Mouse (Mus musculus): Measurements from ENCODE around the gene Hsd3b2. TPM values are rescaled to one million over a fixed set of nuclear protein-coding genes. Genes with fewer than 3 reads are reported as not detected.
"Not testable (repeated sequence)": the region's sequence is repeated elsewhere in the genome, so short reads cannot be mapped to it uniquely, and the experiment has no call there.

Gene Hsd3b2
- not detected in 2 replicates for polyA plus RNA-seq (2015; fragmentation: Nextera tagmentation; extraction: Ambion mirVana)

- Histone ChIP-seq H3K4me1 (ENCODE audit: control insufficient read depth, insufficient read depth, low read length) (no peaks in the 10 kb centered on the region), H3K36me3 (ENCODE audit: control insufficient read depth, insufficient read depth, low read length) (no peaks in the 10 kb centered on the region), H3K4me2 (ENCODE audit: low read length) (no peak within 1 kb of the TSS), H3K27ac (ENCODE audit: low read length) (no peak within 1 kb of the TSS), H3K9me3 (replicated peaks; ENCODE audit: control insufficient read depth, low read length, poor library complexity, severe bottlenecking) (no peaks in the 10 kb centered on the region), H3K4me3 (ENCODE audit: low read depth, low read length) (no peak within 1 kb of the TSS), H3K9ac (ENCODE audit: low read depth, low read length) (no peak within 1 kb of the TSS), H3K27me3 (ENCODE audit: control insufficient read depth, insufficient read depth, low read depth, low read length) (no peaks in the 10 kb centered on the region)
- no peak for ATAC-seq
- 76% methylated on average over 1 of the region's 1 CpGs for WGBS
Measured at GRCm38 (mm10) chr3:98724376-98724775, at the start of gene Hsd3b2. Gene Hsd3b2, minus strand, starts transcription at chr3:98724543.

GRCm38 (mm10) chr3:98764155-98764554 is 39.8 kb upstream of the Hsd3b2 start:
- ATAC-seq = no peak
- no peak overlapping the region for H3K27ac ChIP-seq (ENCODE audit: low read length)
- no peaks in the 10 kb centered on the region for H3K27me3 ChIP-seq (ENCODE audit: control insufficient read depth, insufficient read depth, low read depth, low read length)
- no peaks in the 10 kb centered on the region for H3K36me3 ChIP-seq (ENCODE audit: control insufficient read depth, insufficient read depth, low read length)
- no peak overlapping the region for H3K4me3 ChIP-seq (ENCODE audit: low read depth, low read length)
- no peaks in the 10 kb centered on the region for H3K4me1 ChIP-seq (ENCODE audit: control insufficient read depth, insufficient read depth, low read length)
- no peaks in the 10 kb centered on the region for H3K9me3 ChIP-seq (replicated peaks; ENCODE audit: control insufficient read depth, low read length, poor library complexity, severe bottlenecking)
- H3K4me2 ChIP-seq (ENCODE audit: low read length) = no peak overlapping the region
- no peak overlapping the region for H3K9ac ChIP-seq (ENCODE audit: low read depth, low read length)

- H3K4me3 ChIP-seq (ENCODE audit: low read depth, low read length) = no peak overlapping the region
- H3K4me2 ChIP-seq (ENCODE audit: low read length) = no peak overlapping the region
- WGBS = 87% methylated on average over 3 of the region's 3 CpGs
- H3K36me3 ChIP-seq (ENCODE audit: control insufficient read depth, insufficient read depth, low read length) = no peaks in the 10 kb centered on the region
- ATAC-seq = no peak
- no peaks in the 10 kb centered on the region for H3K9me3 ChIP-seq (replicated peaks; ENCODE audit: control insufficient read depth, low read length, poor library complexity, severe bottlenecking)
- no peak overlapping the region for H3K9ac ChIP-seq (ENCODE audit: low read depth, low read length)
- H3K27ac ChIP-seq (ENCODE audit: low read length) = no peak overlapping the region
- H3K4me1 ChIP-seq (ENCODE audit: control insufficient read depth, insufficient read depth, low read length) = no peaks in the 10 kb centered on the region
- no peaks in the 10 kb centered on the region for H3K27me3 ChIP-seq (ENCODE audit: control insufficient read depth, insufficient read depth, low read depth, low read length)
Measured at GRCm38 (mm10) chr3:98756836-98757235, 32.5 kb upstream of the Hsd3b2 start.

- Histone ChIP-seq H3K4me1 (ENCODE audit: control insufficient read depth, insufficient read depth, low read length) (no peaks in the 10 kb centered on the region), H3K9me3 (replicated peaks; ENCODE audit: control insufficient read depth, low read length, poor library complexity, severe bottlenecking) (no peaks in the 10 kb centered on the region), H3K4me3 (ENCODE audit: low read depth, low read length) (no peak overlapping the region), H3K27ac (ENCODE audit: low read length) (no peak overlapping the region), H3K27me3 (ENCODE audit: control insufficient read depth, insufficient read depth, low read depth, low read length) (no peaks in the 10 kb centered on the region), H3K4me2 (ENCODE audit: low read length) (no peak overlapping the region), H3K36me3 (ENCODE audit: control insufficient read depth, insufficient read depth, low read length) (no peaks in the 10 kb centered on the region), H3K9ac (ENCODE audit: low read depth, low read length) (no peak overlapping the region)
- WGBS = 81% methylated on average over 2 of the region's 2 CpGs
- no peak for ATAC-seq
Measured at GRCm38 (mm10) chr3:98752171-98752570, 27.8 kb upstream of the Hsd3b2 start.

GRCm38 (mm10) chr3:98741043-98741442 is 16.7 kb upstream of the Hsd3b2 start:
- H3K4me3 ChIP-seq (ENCODE audit: low read depth, low read length); H3K9ac ChIP-seq (ENCODE audit: low read depth, low read length); ATAC-seq; H3K36me3 ChIP-seq (ENCODE audit: control insufficient read depth, insufficient read depth, low read length); H3K4me1 ChIP-seq (ENCODE audit: control insufficient read depth, insufficient read depth, low read length); H3K9me3 ChIP-seq (replicated peaks; ENCODE audit: control insufficient read depth, low read length, poor library complexity, severe bottlenecking); H3K27me3 ChIP-seq (ENCODE audit: control insufficient read depth, insufficient read depth, low read depth, low read length); H3K27ac ChIP-seq (ENCODE audit: low read length); H3K4me2 ChIP-seq (ENCODE audit: low read length): not testable (repeated sequence)
- WGBS = 72% methylated on average over 1 of the region's 1 CpGs

- H3K9ac ChIP-seq (ENCODE audit: low read depth, low read length) = no peak overlapping the region
- no peaks in the 10 kb centered on the region for H3K27me3 ChIP-seq (ENCODE audit: control insufficient read depth, insufficient read depth, low read depth, low read length)
- H3K4me2 ChIP-seq (ENCODE audit: low read length) = no peak overlapping the region
- no peaks in the 10 kb centered on the region for H3K36me3 ChIP-seq (ENCODE audit: control insufficient read depth, insufficient read depth, low read length)
- ATAC-seq = no peak
- 42% methylated on average over 4 of the region's 4 CpGs for WGBS
- H3K4me3 ChIP-seq (ENCODE audit: low read depth, low read length) = no peak overlapping the region
- H3K9me3 ChIP-seq (replicated peaks; ENCODE audit: control insufficient read depth, low read length, poor library complexity, severe bottlenecking) = no peaks in the 10 kb centered on the region
- no peaks in the 10 kb centered on the region for H3K4me1 ChIP-seq (ENCODE audit: control insufficient read depth, insufficient read depth, low read length)
- H3K27ac ChIP-seq (ENCODE audit: low read length) = no peak overlapping the region
Measured at GRCm38 (mm10) chr3:98734340-98734739, 10.0 kb upstream of the Hsd3b2 start.

- 71% methylated on average over 2 of the region's 2 CpGs for WGBS
- H3K4me1 ChIP-seq (ENCODE audit: control insufficient read depth, insufficient read depth, low read length) = no peaks in the 10 kb centered on the region
- H3K27me3 ChIP-seq (ENCODE audit: control insufficient read depth, insufficient read depth, low read depth, low read length) = no peaks in the 10 kb centered on the region
- ATAC-seq = no peak
- no peak overlapping the region for H3K4me2 ChIP-seq (ENCODE audit: low read length)
- H3K9ac ChIP-seq (ENCODE audit: low read depth, low read length) = no peak overlapping the region
- no peak overlapping the region for H3K4me3 ChIP-seq (ENCODE audit: low read depth, low read length)
- no peak overlapping the region for H3K27ac ChIP-seq (ENCODE audit: low read length)
- no peaks in the 10 kb centered on the region for H3K9me3 ChIP-seq (replicated peaks; ENCODE audit: control insufficient read depth, low read length, poor library complexity, severe bottlenecking)
- no peaks in the 10 kb centered on the region for H3K36me3 ChIP-seq (ENCODE audit: control insufficient read depth, insufficient read depth, low read length)
Measured at GRCm38 (mm10) chr3:98733724-98734123, 9.4 kb upstream of the Hsd3b2 start.

GRCm38 (mm10) chr3:98726281-98726680 is 1.9 kb upstream of the Hsd3b2 start:
- H3K4me3 ChIP-seq (ENCODE audit: low read depth, low read length) = no peak overlapping the region
- H3K27ac ChIP-seq (ENCODE audit: low read length) = no peak overlapping the region
- H3K9me3 ChIP-seq (replicated peaks; ENCODE audit: control insufficient read depth, low read length, poor library complexity, severe bottlenecking) = no peaks in the 10 kb centered on the region
- no peak overlapping the region for H3K4me2 ChIP-seq (ENCODE audit: low read length)
- H3K36me3 ChIP-seq (ENCODE audit: control insufficient read depth, insufficient read depth, low read length) = no peaks in the 10 kb centered on the region
- H3K27me3 ChIP-seq (ENCODE audit: control insufficient read depth, insufficient read depth, low read depth, low read length) = no peaks in the 10 kb centered on the region
- H3K4me1 ChIP-seq (ENCODE audit: control insufficient read depth, insufficient read depth, low read length) = no peaks in the 10 kb centered on the region
- no peak for ATAC-seq
- no peak overlapping the region for H3K9ac ChIP-seq (ENCODE audit: low read depth, low read length)
- 87% methylated on average over 2 of the region's 2 CpGs for WGBS

GRCm38 (mm10) chr3:98720740-98721139 is 3.6 kb downstream of the Hsd3b2 start:
- Histone ChIP-seq H3K9me3 (replicated peaks; ENCODE audit: control insufficient read depth, low read length, poor library complexity, severe bottlenecking) (no peaks in the 10 kb centered on the region), H3K4me2 (ENCODE audit: low read length) (no peak overlapping the region), H3K9ac (ENCODE audit: low read depth, low read length) (no peak overlapping the region), H3K36me3 (ENCODE audit: control insufficient read depth, insufficient read depth, low read length) (no peaks in the 10 kb centered on the region), H3K27ac (ENCODE audit: low read length) (no peak overlapping the region), H3K4me1 (ENCODE audit: control insufficient read depth, insufficient read depth, low read length) (no peaks in the 10 kb centered on the region), H3K4me3 (ENCODE audit: low read depth, low read length) (no peak overlapping the region), H3K27me3 (ENCODE audit: control insufficient read depth, insufficient read depth, low read depth, low read length) (no peaks in the 10 kb centered on the region)
- no peak for ATAC-seq

- Histone ChIP-seq H3K27ac (ENCODE audit: low read length) (no peak overlapping the region), H3K9ac (ENCODE audit: low read depth, low read length) (no peak overlapping the region), H3K36me3 (ENCODE audit: control insufficient read depth, insufficient read depth, low read length) (no peaks in the 10 kb centered on the region), H3K4me3 (ENCODE audit: low read depth, low read length) (no peak overlapping the region), H3K4me1 (ENCODE audit: control insufficient read depth, insufficient read depth, low read length) (no peaks in the 10 kb centered on the region), H3K4me2 (ENCODE audit: low read length) (no peak overlapping the region), H3K9me3 (replicated peaks; ENCODE audit: control insufficient read depth, low read length, poor library complexity, severe bottlenecking) (no peaks in the 10 kb centered on the region), H3K27me3 (ENCODE audit: control insufficient read depth, insufficient read depth, low read depth, low read length) (no peaks in the 10 kb centered on the region)
- ATAC-seq = no peak
- WGBS = 82% methylated on average over 1 of the region's 1 CpGs
Measured at GRCm38 (mm10) chr3:98682401-98682800, 41.9 kb downstream of the Hsd3b2 start.

All from midbrain, embryonic 16.5 days (tissue).